Mouse (Mus musculus): ENCODE data around the gene Ap3d1. TPM values are rescaled to one million over a fixed set of nuclear protein-coding genes. Genes with fewer than 3 reads are reported as not detected.

Ap3d1 gene
- polyA plus RNA-seq, 1 experiment: 136 TPM

GRCm38 (mm10) chr10:80682003-80682402 is 60.1 kb downstream of the Ap3d1 start:
- no peak overlapping the region for H3K4me3 ChIP-seq (replicated peaks; ENCODE audit: extremely low read depth, low read depth, low read length)
- 90% methylated on average over 6 of the region's 6 CpGs for WGBS
- TF ChIP-seq CTCF (IDR thresholded peaks at IDR 0.05; ENCODE audit: insufficient read depth, low read length) (no peak), POLR2A (IDR thresholded peaks at IDR 0.05; ENCODE audit: borderline replicate concordance, extremely low read depth, low read depth, low read length) (no peak)
- no peak for DNase-seq
- peaks cover 24% of the 10 kb centered on the region for H3K4me1 ChIP-seq (ENCODE audit: control insufficient read depth, insufficient read depth, low read length)

GRCm38 (mm10) chr10:80680260-80680696 is 61.8 kb downstream of the Ap3d1 start:
- H3K4me3 ChIP-seq (replicated peaks; ENCODE audit: extremely low read depth, low read depth, low read length): no peak overlapping the region
- peaks cover 26% of the 10 kb centered on the region for H3K4me1 ChIP-seq (ENCODE audit: control insufficient read depth, insufficient read depth, low read length)
- TF ChIP-seq CTCF (IDR thresholded peaks at IDR 0.05; ENCODE audit: insufficient read depth, low read length) (no peak), POLR2A (IDR thresholded peaks at IDR 0.05; ENCODE audit: borderline replicate concordance, extremely low read depth, low read depth, low read length) (no peak)
- WGBS: 60% methylated on average over 2 of the region's 2 CpGs
- no peak for DNase-seq

- TF ChIP-seq POLR2A (IDR thresholded peaks at IDR 0.05; ENCODE audit: borderline replicate concordance, extremely low read depth, low read depth, low read length) (no peak), CTCF (IDR thresholded peaks at IDR 0.05; ENCODE audit: insufficient read depth, low read length) (no peak)
- H3K4me1 ChIP-seq (ENCODE audit: control insufficient read depth, insufficient read depth, low read length): peaks cover 26% of the 10 kb centered on the region
- no peak for DNase-seq
- 31% methylated on average over 9 of the region's 9 CpGs for WGBS
- H3K4me3 ChIP-seq (replicated peaks; ENCODE audit: extremely low read depth, low read depth, low read length): no peak overlapping the region
These were observed 62.4 kb downstream of the Ap3d1 start for GRCm38 (mm10) chr10:80679556-80680259.

DNA sequence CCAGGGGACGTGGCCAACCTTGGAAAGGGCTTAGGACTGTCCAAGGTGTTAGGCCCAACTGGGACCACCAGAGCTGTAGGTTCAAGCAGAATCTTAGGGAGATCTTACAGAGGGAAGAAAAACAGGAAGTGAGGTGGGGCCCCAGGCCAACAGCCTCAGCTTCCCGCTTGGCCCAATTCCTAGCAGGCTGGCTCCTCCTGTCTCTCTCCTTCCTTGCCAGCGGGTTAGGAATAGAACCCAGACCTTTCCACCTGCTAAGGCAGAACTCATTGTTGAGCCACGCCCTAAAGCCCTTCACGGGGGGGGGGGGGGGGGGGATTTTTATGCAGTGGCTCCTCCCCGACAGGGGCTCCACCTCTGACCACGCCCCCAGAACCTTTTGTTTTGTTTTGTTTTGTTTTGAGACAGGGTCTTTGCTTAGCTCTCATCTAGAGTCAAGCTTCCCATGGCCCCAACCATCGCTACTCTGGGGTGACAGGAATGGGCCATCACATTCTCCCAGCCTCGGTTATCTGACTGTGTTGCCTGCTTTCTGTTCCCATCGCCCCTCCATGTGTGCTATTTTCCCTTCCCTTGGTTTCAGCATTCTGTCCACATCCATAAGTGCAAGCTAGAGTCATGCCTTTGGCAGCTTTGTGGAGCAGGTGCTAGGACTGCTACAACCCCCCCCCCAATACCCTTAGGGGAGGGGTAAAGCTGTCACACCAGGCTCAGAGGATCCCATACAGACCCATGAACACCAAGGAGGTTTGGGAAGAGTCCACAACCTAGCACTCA is 63.3 kb downstream of the Ap3d1 start:
- 17% methylated on average over 10 of the region's 10 CpGs for WGBS
- H3K4me3 ChIP-seq (replicated peaks; ENCODE audit: extremely low read depth, low read depth, low read length): no peak overlapping the region
- TF ChIP-seq CTCF (IDR thresholded peaks at IDR 0.05; ENCODE audit: insufficient read depth, low read length) (no peak), POLR2A (IDR thresholded peaks at IDR 0.05; ENCODE audit: borderline replicate concordance, extremely low read depth, low read depth, low read length) (0 out of 2 replicates have a peak, but pooled peaks have one; percentile 2)
- peaks cover 31% of the 10 kb centered on the region for H3K4me1 ChIP-seq (ENCODE audit: control insufficient read depth, insufficient read depth, low read length)
- DNase-seq: no peak

DNA sequence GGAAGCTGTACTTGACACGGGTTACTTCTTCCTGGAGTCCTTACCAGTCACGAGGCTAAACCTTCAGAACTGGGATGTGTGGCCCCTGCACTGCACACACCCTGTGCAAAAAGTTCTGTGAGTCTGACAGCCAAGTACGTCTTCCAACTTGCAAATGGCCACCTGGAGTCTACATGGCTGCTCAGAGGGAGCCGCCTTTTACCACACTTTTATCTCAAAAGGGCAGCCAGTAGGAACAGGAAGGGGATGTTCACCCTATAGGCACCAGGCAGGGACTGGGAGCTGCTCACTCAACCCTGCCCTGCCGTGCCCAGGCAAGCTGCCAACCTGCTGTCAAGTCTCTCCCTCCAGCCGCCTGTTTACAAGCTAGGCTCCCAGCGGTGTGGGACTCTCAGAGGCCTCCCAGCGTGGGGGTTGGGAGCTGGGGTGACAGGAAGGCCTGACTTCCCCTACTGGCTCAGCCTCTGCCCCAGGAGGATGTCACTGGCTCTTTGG is 64.1 kb downstream of the Ap3d1 start, which contains the start of gene Mknk2:
Gene Mknk2 (minus strand): TSS at position 171 of the 495 bp plus-strand sequence.
- under 1% methylated on average over 8 of the region's 8 CpGs for WGBS
- TF ChIP-seq CTCF (IDR thresholded peaks at IDR 0.05; ENCODE audit: insufficient read depth, low read length) (no peak), POLR2A (IDR thresholded peaks at IDR 0.05; ENCODE audit: borderline replicate concordance, extremely low read depth, low read depth, low read length) (peak; percentile 65; the same call in 1 of the 2 replicates)
- peak within 1 kb of the TSS; percentile 84 for H3K4me3 ChIP-seq (replicated peaks; ENCODE audit: extremely low read depth, low read depth, low read length)
- peak; percentile 92 for DNase-seq
- H3K4me1 ChIP-seq (ENCODE audit: control insufficient read depth, insufficient read depth, low read length): peaks cover 39% of the 10 kb centered on the region

DNA sequence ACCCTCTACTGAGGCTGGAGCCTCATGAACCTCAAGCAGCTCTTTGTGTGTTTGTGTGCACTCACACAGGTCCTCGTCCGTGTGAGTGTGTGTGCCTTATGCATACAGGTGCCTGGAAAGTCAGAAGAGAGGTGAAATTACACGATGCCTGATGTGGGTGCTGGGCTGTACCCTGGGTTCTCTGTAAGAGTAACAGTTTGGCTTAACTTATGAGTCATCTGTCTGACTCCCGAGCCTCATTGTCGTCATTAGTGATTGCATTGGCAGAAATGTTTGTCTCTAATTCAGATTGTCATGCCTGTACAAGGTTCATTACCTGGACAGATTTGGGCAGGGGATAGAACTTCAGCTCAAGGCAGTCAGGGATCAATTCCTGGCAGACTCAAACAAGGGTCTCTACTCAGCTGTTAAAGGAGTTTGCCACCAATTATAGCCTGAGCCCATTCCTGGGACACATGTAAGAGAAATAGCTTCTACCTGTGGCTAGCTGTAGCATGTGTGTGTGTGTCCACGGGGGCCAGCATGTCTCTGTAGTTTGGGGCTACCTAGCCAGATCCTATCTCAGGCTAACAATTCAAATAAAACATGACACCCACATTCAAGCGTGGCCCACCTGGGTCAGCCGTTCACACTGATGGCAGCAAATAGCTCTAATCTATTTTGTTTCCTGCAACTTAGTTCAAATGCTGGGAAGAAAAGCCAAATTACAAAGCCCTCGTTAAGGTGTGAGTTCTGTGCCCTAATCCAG is 64.8 kb downstream of the Ap3d1 start:
- WGBS: 6% methylated on average over 9 of the region's 9 CpGs
- DNase-seq: peak; percentile 30
- Histone ChIP-seq H3K4me3 (replicated peaks; ENCODE audit: extremely low read depth, low read depth, low read length) (peak overlapping the region; percentile 84), H3K4me1 (ENCODE audit: control insufficient read depth, insufficient read depth, low read length) (peaks cover 46% of the 10 kb centered on the region)
- TF ChIP-seq POLR2A (IDR thresholded peaks at IDR 0.05; ENCODE audit: borderline replicate concordance, extremely low read depth, low read depth, low read length) (peak; percentile 36; the same call in 1 of the 2 replicates), CTCF (IDR thresholded peaks at IDR 0.05; ENCODE audit: insufficient read depth, low read length) (no peak)

DNA sequence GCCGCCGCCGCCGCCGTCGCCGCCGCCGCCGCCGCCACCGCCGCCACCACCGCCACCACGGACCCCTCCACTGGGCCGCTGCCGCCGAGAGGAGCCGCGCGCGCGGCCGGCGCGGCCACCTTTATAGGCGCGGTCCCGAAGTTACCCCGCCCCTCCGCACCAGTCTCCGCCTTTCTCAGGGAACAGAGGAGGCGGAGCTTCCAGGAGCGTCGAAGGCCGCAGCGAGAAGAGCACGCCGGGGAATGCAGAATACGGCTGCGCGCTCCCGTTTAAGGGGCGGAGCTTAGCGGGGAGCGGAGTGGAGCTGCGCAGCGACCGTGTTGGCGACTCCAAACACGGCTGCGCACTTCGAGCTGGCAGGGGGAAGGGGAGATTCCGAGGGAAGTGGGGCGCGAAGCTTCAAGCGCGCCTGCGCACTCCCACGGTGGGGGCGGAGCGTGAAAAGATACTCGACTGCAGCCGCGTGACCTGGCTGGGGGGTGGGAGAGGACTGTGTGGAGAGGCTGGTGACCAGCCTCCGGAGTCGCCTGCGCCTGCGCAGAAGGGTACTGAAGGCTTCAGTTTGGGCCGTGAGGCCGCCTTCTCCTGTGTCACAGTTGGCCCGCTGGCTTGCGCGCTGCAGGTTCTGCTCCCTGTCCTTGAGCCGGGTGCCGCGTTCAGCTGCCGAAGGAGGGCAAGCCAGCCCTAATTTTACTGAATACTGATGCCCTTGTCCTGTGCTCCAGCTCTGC is 65.7 kb downstream of the Ap3d1 start:
- peaks cover 54% of the 10 kb centered on the region for H3K4me1 ChIP-seq (ENCODE audit: control insufficient read depth, insufficient read depth, low read length)
- H3K4me3 ChIP-seq (replicated peaks; ENCODE audit: extremely low read depth, low read depth, low read length): peak overlapping the region; percentile 84
- peak; percentile 99 for DNase-seq
- WGBS: under 1% methylated on average over 78 of the region's 78 CpGs
- TF ChIP-seq POLR2A (IDR thresholded peaks at IDR 0.05; ENCODE audit: borderline replicate concordance, extremely low read depth, low read depth, low read length): peak; percentile 99
- no peak for TF ChIP-seq CTCF (IDR thresholded peaks at IDR 0.05; ENCODE audit: insufficient read depth, low read length)

DNA sequence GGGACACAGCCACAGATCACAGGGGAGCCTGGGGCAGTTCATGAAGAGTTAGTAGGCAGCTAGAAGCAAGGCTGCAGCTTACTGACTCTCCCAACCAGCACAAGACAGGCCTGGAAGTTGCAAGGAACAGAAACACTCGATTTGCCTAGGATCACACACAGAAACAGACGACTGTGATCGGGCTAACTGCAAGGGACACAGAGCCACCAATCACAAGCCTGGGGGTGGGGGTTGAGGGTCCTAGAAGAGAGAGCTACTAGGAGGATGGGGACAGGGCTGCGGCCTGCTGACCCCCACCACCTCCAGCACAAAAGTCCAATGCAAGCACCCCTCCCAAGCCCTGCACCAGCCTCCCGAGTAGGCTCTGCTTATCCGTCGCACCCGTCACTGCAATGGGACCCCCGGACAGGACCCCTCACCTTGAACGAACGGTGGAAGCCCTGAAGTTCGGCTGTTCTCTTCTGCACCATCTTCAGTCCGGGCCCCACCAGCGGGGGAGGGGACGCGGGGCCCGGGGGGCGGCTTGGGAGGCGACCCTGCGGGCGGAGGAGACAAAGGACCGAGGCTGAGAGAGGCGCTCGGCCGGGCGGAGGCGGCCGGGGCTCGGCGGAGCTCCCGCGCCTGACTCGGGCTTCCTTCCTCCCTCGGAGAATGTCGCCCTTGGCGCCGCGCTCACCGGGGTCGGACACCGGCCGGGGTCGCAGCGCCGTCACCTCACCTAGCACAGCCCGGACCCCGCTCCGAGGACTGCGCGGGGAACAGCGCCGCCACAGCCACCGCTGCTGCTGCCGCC is 66.5 kb downstream of the Ap3d1 start:
- Histone ChIP-seq H3K4me1 (ENCODE audit: control insufficient read depth, insufficient read depth, low read length) (peaks cover 59% of the 10 kb centered on the region), H3K4me3 (replicated peaks; ENCODE audit: extremely low read depth, low read depth, low read length) (peak overlapping the region; percentile 71)
- no peak; the same call in 1 of the 2 replicates for TF ChIP-seq POLR2A (IDR thresholded peaks at IDR 0.05; ENCODE audit: borderline replicate concordance, extremely low read depth, low read depth, low read length)
- no peak for TF ChIP-seq CTCF (IDR thresholded peaks at IDR 0.05; ENCODE audit: insufficient read depth, low read length)
- 0% methylated on average over 49 of the region's 54 CpGs for WGBS
- peak; percentile 40 for DNase-seq
